Mouse (Mus musculus): Measurements from ENCODE around the gene Atp1b2.

Atp1b2 gene

GRCm38 (mm10) chr11:69608525-69608924, 2.8 kb upstream of the Atp1b2 start:
- DNase-seq (ENCODE audit: low spot score) = no peak

DNA sequence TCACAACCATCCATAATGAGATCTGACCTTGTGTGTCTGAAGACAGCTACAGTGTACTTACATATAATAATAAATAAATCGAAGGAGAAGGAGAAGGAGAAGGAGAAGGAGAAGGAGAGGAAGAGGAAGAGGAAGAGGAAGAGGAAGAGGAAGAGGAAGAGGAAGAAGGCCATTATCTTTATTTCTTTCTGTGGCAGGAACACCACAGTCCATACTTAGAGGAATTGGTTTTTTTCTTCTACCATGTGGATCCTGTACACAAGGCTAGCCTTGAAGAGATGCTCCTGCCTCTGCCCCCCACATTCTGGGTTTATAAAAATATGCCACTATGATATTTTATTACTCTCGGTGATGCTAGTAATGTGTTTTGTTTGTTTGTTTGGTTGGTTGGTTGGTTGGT, 1.1 kb upstream of the Atp1b2 start:
- DNase-seq (ENCODE audit: low spot score) = no peak

DNA sequence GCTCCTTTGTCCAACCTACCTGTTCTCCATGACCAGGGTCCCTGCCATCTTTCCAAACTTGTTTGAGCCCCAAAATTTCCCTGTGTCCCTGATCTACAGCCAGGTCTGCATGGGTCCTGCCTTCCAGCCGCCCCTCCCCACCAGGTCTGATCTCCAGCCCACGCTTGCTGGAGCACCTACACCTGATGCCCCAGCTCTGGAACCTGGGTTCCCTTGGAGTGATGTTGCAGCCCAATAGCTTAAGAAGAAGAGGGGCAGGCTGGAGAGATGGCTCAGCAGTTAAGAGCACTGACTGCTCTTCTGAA, 701 bp upstream of the Atp1b2 start:
- no peak for DNase-seq (ENCODE audit: low spot score)

GRCm38 (mm10) chr11:69604795-69605664, 712 bp downstream of the Atp1b2 start:
- DNase-seq (ENCODE audit: low spot score) = no peak

GRCm38 (mm10) chr11:69604347-69604746, 1.4 kb downstream of the Atp1b2 start:
- DNase-seq (ENCODE audit: low spot score) = no peak

DNA sequence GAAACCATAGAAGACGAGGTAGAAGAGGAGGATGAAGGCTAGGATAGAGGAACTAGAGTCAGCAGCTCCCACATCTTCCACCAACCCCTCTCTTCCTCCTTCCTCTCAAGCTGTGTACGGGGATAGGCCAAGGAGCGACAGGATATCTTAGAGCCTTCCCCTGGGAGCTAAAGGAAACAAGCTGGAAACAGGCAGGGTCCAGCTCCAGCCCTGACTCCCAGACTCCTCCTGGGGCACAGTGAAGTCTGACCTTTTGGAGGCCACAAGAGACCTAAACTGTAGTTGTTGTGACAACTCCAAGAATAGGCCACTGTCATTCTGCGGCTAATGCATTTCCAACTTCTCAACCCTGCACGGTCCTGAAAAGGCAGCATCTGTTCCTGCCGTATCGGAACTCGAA, 2.2 kb downstream of the Atp1b2 start:
- DNase-seq (ENCODE audit: low spot score) = no peak

DNA sequence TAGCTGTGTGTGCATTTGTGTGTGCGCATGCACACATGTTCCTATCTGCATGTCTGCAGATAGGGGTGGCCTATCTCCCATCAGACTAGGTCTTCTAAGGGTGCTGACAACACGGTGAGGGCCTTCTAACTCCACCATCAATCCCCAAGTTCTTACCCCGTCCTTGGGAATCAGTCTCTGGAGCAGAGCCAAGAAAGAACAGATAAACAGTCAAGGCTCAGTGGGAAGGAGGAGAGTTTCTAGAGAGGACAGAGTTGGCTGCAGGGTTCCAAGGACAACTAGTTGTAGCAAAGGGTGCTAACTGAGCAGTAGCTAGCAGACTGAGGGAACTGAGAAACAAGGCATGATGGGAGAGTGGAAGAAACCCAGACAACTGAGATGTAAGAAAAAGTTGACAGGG, 4.0 kb downstream of the Atp1b2 start:
- no peak for DNase-seq (ENCODE audit: low spot score)

GRCm38 (mm10) chr11:69600098-69600497, 5.6 kb downstream of the Atp1b2 start:
- DNase-seq (ENCODE audit: low spot score) = peak; percentile 77

- DNase-seq (ENCODE audit: low spot score) = peak; percentile 46
These were observed 6.3 kb downstream of the Atp1b2 start for GRCm38 (mm10) chr11:69599436-69599835.

GRCm38 (mm10) chr11:69594853-69595252, 10.9 kb downstream of the Atp1b2 start:
- DNase-seq (ENCODE audit: low spot score) = no peak

- DNase-seq (ENCODE audit: low spot score) = no peak
These were observed 12.9 kb downstream of the Atp1b2 start for GRCm38 (mm10) chr11:69592799-69593198.

DNA sequence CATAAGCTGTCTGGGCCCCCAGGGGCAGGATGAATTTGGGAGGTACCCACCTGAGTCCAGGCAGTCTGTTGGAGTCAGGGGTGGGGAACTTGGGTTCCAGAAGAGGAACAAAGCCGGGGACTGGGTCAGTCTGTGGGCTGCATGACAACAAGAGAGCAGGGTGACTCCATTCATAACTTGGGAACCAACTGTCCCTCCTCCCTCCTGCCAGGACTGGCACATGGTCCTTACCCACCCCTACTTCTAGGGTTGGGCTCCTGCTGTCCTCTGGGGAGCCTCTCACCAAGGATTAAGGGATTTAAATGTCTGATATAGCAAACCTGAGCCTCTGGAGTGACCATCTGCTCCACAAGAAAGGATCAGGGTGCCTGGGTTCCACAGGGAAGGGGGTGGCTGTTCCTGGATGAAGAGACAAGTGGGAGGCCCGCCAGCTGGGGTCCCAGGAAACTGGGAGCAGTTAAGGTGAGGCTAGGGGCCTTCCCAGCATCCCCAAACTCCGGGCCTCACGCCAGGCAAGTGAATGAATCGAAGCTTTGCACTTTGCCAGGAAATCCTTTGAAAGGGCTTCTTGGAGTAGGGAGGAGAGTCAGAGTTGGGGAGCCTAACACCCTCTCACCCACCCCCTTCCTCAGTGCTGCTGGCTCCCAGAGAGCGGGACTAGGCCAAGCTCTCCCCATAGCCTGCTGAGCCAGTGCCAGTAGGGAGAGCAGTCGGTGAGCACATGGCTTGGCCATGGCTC, 13.7 kb downstream of the Atp1b2 start:
- no peak for DNase-seq (ENCODE audit: low spot score)

DNA sequence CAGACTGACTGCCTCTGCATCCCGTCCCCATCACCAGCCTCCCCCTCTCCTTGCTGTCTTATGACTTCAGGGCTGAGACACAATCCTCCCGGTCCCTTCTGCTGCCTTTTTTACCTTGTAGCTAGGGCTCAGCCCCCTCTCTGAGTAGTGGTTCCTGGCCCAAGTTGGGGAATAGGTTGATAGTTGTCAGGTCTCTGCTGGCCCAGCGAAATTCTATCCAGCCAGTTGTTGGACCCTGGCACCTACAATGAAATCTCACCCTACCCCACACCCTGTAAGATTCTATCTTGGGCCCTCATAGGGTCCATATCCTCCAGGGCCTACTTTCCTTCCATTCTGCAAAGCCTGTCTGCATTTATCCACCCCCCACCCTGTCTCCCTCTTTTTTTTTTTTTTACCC, 14.3 kb downstream of the Atp1b2 start:
- DNase-seq (ENCODE audit: low spot score) = no peak

DNA sequence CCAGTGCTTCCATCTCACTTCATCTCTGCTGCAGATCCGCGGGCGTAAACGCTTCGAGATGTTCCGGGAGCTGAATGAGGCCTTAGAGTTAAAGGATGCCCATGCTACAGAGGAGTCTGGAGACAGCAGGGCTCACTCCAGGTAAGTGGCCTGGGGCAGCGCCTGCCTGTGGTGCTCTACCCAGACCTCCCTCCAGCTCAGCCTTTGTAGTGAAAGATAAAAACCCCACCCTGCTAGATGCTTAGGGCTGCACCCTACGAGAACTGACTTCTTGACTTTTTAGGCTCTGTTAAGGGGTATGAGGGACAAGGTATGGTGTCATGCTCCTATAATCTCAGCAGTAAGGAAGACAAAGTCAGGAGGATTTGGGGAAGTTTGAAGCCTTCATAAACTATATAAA, 15.1 kb downstream of the Atp1b2 start:
- no peak for DNase-seq (ENCODE audit: low spot score)

GRCm38 (mm10) chr11:69589207-69589834, 16.4 kb downstream of the Atp1b2 start:
- DNase-seq (ENCODE audit: low spot score) = no peak

GRCm38 (mm10) chr11:69585718-69586325, 19.9 kb downstream of the Atp1b2 start:
- DNase-seq (ENCODE audit: low spot score) = no peak

GRCm38 (mm10) chr11:69584937-69585336, 20.8 kb downstream of the Atp1b2 start:
- DNase-seq (ENCODE audit: low spot score) = no peak

- DNase-seq (ENCODE audit: low spot score) = no peak
These were observed 21.7 kb downstream of the Atp1b2 start for GRCm38 (mm10) chr11:69584008-69584407.

- no peak for DNase-seq (ENCODE audit: low spot score)
These were observed 23.4 kb downstream of the Atp1b2 start for GRCm38 (mm10) chr11:69582230-69582805.

- peak; percentile 51 for DNase-seq (ENCODE audit: low spot score)
These were observed 23.9 kb downstream of the Atp1b2 start for GRCm38 (mm10) chr11:69581814-69582213.

GRCm38 (mm10) chr11:69581147-69581688, 24.5 kb downstream of the Atp1b2 start:
- DNase-seq (ENCODE audit: low spot score) = peak; percentile 95

- no peak for DNase-seq (ENCODE audit: low spot score)
These were observed 25.1 kb downstream of the Atp1b2 start for GRCm38 (mm10) chr11:69580572-69581146.

All from embryo, embryonic 10 days (tissue).